Mouse (Mus musculus): ENCODE measurements around the gene Cops6.

DNA sequence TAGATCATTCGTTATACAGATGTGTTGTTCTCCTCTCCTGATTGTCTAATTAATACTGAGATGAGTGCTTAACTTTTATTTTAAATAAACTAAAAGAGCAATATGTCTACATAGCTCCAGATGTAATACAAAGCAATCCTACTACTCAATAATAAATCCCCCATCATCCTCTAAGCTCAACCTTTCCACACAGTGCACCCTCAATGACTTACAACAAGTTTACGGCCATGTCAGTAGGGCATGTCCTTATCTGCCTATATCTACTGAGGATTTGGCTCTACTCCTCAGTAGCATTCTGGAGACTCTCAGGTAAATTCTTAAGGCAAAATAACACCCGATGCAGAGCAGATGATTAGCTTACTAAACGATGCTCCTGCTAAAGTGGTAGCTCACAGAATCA lies 47.0 kb downstream of the Cops6 start:
- TF ChIP-seq CTCF (IDR thresholded peaks at IDR 0.05) (no peak), EP300 (IDR thresholded peaks at IDR 0.05; ENCODE audit: insufficient read depth, low read depth, low read length) (no peak), POLR2A (IDR thresholded peaks at IDR 0.05; ENCODE audit: insufficient read depth, low read depth, low read length) (no peak)

Data from heart, adult 2 months (tissue).